Mouse (Mus musculus): Measurements from ENCODE around the gene Nsun4.
A peak's percentile ranks its signal among the peaks of the same experiment; 100 is the strongest.

DNA sequence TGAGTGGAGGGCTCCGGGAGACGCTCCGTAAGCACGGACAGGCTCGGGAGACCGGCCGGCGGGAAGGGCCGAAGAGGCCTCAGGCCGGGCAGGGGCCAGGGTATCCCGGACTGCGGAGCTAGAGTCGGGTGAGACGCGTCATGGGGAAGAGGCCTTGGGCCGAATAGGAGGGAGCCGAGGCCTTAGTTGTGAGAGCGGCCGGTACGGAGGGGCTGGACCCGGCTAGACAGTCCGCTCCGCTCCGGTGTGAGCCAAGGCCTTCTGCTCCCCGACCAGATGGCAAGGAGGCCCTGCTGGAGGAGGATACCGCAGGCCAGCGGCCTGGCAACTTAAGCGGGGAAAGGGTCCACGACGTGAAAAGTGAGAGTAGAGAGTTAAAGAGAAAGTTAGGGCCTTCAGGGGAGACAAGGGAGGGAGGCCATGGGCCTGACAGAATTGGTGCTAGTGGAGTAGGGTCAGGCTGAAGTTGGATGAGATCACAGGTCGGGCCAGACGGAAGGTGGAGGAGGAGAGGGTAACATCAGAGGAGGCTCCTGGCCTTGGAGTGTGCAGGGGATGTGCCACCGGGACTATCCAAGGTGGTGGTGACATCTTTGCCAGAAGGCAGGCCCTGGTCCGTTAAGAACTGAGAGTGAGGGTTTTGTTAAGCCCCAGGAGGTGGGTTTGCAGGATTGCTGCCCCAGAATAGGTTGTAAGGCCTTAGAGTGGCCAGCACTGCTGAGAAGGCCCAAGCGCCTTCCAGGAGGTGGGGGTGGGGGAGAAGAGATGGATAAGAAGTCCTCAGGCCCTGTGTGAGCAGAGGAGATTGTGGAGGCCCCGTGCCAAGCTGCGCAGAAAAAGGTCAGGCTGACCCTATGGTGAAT lies 22.9 kb upstream of the Nsun4 start:
- TF ChIP-seq GATA1 (IDR thresholded peaks at IDR 0.05; ENCODE audit: low read depth, low read length) (no peak), UBTF (IDR thresholded peaks at IDR 0.05; ENCODE audit: borderline replicate concordance, insufficient read depth, low read depth, low read length) (peak; percentile 88), POLR2AphosphoS2 (IDR thresholded peaks at IDR 0.05; ENCODE audit: low read length) (no peak), MAFK (IDR thresholded peaks at IDR 0.05; ENCODE audit: borderline replicate concordance, low read depth, low read length) (no peak), RCOR1 (IDR thresholded peaks at IDR 0.05; ENCODE audit: low read depth, low read length) (no peak; the same call in 1 of the 2 replicates), E2F4 (IDR thresholded peaks at IDR 0.05; ENCODE audit: borderline replicate concordance, low read depth, low read length) (no peak), POLR2A (IDR thresholded peaks at IDR 0.05; ENCODE audit: control insufficient read depth in 1 of 2, insufficient read depth in 1 of 2, low read depth in 1 of 2, low read length in 2 of 2, poor library complexity in 1 of 2) (no peak; a peak in 1 of 4 replicates), CTCF (IDR thresholded peaks at IDR 0.05 in 2 of 3, conservative IDR thresholded peaks at IDR 0.05 in 1 of 3; ENCODE audit: control insufficient read depth in 1 of 3, insufficient read depth in 1 of 3, low read depth in 2 of 3, low read length in 3 of 3, poor library complexity in 1 of 3, severe bottlenecking in 1 of 3) (no peak), TAL1 (IDR thresholded peaks at IDR 0.05; ENCODE audit: low read length) (no peak)

All from MEL (cell line).